Mouse (Mus musculus): ENCODE data around the gene Gm20517. TPM values are rescaled to one million over a fixed set of nuclear protein-coding genes. Genes with fewer than 3 reads are reported as not detected.
"Not testable (repeated sequence)": the region's sequence is repeated elsewhere in the genome, so short reads cannot be mapped to it uniquely, and the experiment has no call there.

Gene Gm20517
- polyA plus RNA-seq, 1 experiment from 2014 or later: 3.8 TPM

- peak overlapping the region; percentile 93 for H3K4me3 ChIP-seq (ENCODE audit: inconsistent target)
- H3K27ac ChIP-seq: peak overlapping the region; percentile 79
- no peaks in the 10 kb centered on the region for H3K36me3 ChIP-seq (ENCODE audit: inconsistent target)
- WGBS (ENCODE audit: missing documents): under 1% methylated on average over 46 of the region's 63 CpGs
- peaks cover 31% of the 10 kb centered on the region for H3K79me2 ChIP-seq (ENCODE audit: inconsistent target)
Observed at GRCm38 (mm10) chr17:47593215-47593853, 18.1 kb upstream of the Gm20517 start.

GRCm38 (mm10) chr17:47593854-47594182, 17.6 kb upstream of the Gm20517 start:
- no peaks in the 10 kb centered on the region for H3K36me3 ChIP-seq (ENCODE audit: inconsistent target)
- peak overlapping the region; percentile 93 for H3K4me3 ChIP-seq (ENCODE audit: inconsistent target)
- H3K79me2 ChIP-seq (ENCODE audit: inconsistent target): peaks cover 31% of the 10 kb centered on the region
- H3K27ac ChIP-seq: peak overlapping the region; percentile 79
- WGBS (ENCODE audit: missing documents): 1% methylated on average over 13 of the region's 13 CpGs

- Histone ChIP-seq H3K79me2 (ENCODE audit: inconsistent target) (peaks cover 31% of the 10 kb centered on the region), H3K4me3 (ENCODE audit: inconsistent target) (peak overlapping the region; percentile 93), H3K27ac (peak overlapping the region; percentile 79), H3K36me3 (ENCODE audit: inconsistent target) (no peaks in the 10 kb centered on the region)
- WGBS (ENCODE audit: missing documents): 3% methylated on average over 41 of the region's 43 CpGs
Observed at GRCm38 (mm10) chr17:47594183-47594968, 17.0 kb upstream of the Gm20517 start.

GRCm38 (mm10) chr17:47594969-47595247, 16.5 kb upstream of the Gm20517 start:
- 14% methylated on average over 7 of the region's 9 CpGs for WGBS (ENCODE audit: missing documents)
- H3K79me2 ChIP-seq (ENCODE audit: inconsistent target): peaks cover 31% of the 10 kb centered on the region
- H3K36me3 ChIP-seq (ENCODE audit: inconsistent target): no peaks in the 10 kb centered on the region
- H3K4me3 ChIP-seq (ENCODE audit: inconsistent target): peak overlapping the region; percentile 93
- H3K27ac ChIP-seq: peak overlapping the region; percentile 79

GRCm38 (mm10) chr17:47595248-47596161, 15.9 kb upstream of the Gm20517 start:
- H3K36me3 ChIP-seq (ENCODE audit: inconsistent target): no peaks in the 10 kb centered on the region

GRCm38 (mm10) chr17:47596162-47596838, 15.1 kb upstream of the Gm20517 start:
- Histone ChIP-seq H3K79me2 (ENCODE audit: inconsistent target) (peaks cover 31% of the 10 kb centered on the region), H3K36me3 (ENCODE audit: inconsistent target) (no peaks in the 10 kb centered on the region), H3K27ac (peak overlapping the region; percentile 79), H3K4me3 (ENCODE audit: inconsistent target) (no peak overlapping the region; the same call in 1 of the 2 replicates)
- WGBS (ENCODE audit: missing documents): 71% methylated on average over 6 of the region's 6 CpGs

More at GRCm38 (mm10) chr17:47595248-47596161, 15.9 kb upstream of the Gm20517 start:
- H3K27ac ChIP-seq: peak overlapping the region; percentile 79
- peaks cover 31% of the 10 kb centered on the region for H3K79me2 ChIP-seq (ENCODE audit: inconsistent target)
- H3K4me3 ChIP-seq (ENCODE audit: inconsistent target): peak overlapping the region; percentile 93
- 7% methylated on average over 20 of the region's 21 CpGs for WGBS (ENCODE audit: missing documents)

- Histone ChIP-seq H3K27ac (no peak overlapping the region), H3K79me2 (ENCODE audit: inconsistent target) (peaks cover 31% of the 10 kb centered on the region), H3K4me3 (ENCODE audit: inconsistent target) (no peak overlapping the region), H3K36me3 (ENCODE audit: inconsistent target) (peaks cover 5% of the 10 kb centered on the region; the same call in 1 of the 2 replicates)
- 68% methylated on average over 5 of the region's 5 CpGs for WGBS (ENCODE audit: missing documents)
Observed at GRCm38 (mm10) chr17:47596839-47597164, 14.6 kb upstream of the Gm20517 start.

- Histone ChIP-seq H3K36me3 (ENCODE audit: inconsistent target) (peaks cover 9% of the 10 kb centered on the region; the same call in 1 of the 2 replicates), H3K79me2 (ENCODE audit: inconsistent target) (peaks cover 31% of the 10 kb centered on the region), H3K4me3 (ENCODE audit: inconsistent target) (no peak overlapping the region), H3K27ac (no peak overlapping the region)
- WGBS (ENCODE audit: missing documents): 77% methylated on average over 12 of the region's 13 CpGs
Observed at GRCm38 (mm10) chr17:47597261-47597660, 14.1 kb upstream of the Gm20517 start.

GRCm38 (mm10) chr17:47597838-47598579, 13.4 kb upstream of the Gm20517 start:
- peaks cover 13% of the 10 kb centered on the region; the same call in 1 of the 2 replicates for H3K36me3 ChIP-seq (ENCODE audit: inconsistent target)
- no peak overlapping the region for H3K27ac ChIP-seq
- 42% methylated on average over 10 of the region's 10 CpGs for WGBS (ENCODE audit: missing documents)

GRCm38 (mm10) chr17:47598580-47599304, 12.6 kb upstream of the Gm20517 start:
- 75% methylated on average over 9 of the region's 10 CpGs for WGBS (ENCODE audit: missing documents)
- H3K4me3 ChIP-seq (ENCODE audit: inconsistent target): not testable (repeated sequence)
- H3K79me2 ChIP-seq (ENCODE audit: inconsistent target): peaks cover 31% of the 10 kb centered on the region
- H3K36me3 ChIP-seq (ENCODE audit: inconsistent target): peaks cover 16% of the 10 kb centered on the region; the same call in 1 of the 2 replicates
- H3K27ac ChIP-seq: peak overlapping the region; percentile 69; the same call in 1 of the 2 replicates

More at GRCm38 (mm10) chr17:47597838-47598579, 13.4 kb upstream of the Gm20517 start:
- Histone ChIP-seq H3K4me3 (ENCODE audit: inconsistent target) (no peak overlapping the region), H3K79me2 (ENCODE audit: inconsistent target) (peaks cover 31% of the 10 kb centered on the region)

GRCm38 (mm10) chr17:47599511-47600297, 11.7 kb upstream of the Gm20517 start:
- Histone ChIP-seq H3K36me3 (ENCODE audit: inconsistent target) (peaks cover 23% of the 10 kb centered on the region; the same call in 1 of the 2 replicates), H3K27ac (peak overlapping the region; percentile 69), H3K79me2 (ENCODE audit: inconsistent target) (peaks cover 22% of the 10 kb centered on the region), H3K4me3 (ENCODE audit: inconsistent target) (no peak overlapping the region)
- WGBS (ENCODE audit: missing documents): 74% methylated on average over 10 of the region's 11 CpGs

- WGBS (ENCODE audit: missing documents): 91% methylated on average over 12 of the region's 13 CpGs
- Histone ChIP-seq H3K27ac (peak overlapping the region; percentile 69), H3K36me3 (ENCODE audit: inconsistent target) (peaks cover 23% of the 10 kb centered on the region; the same call in 1 of the 2 replicates), H3K4me3 (ENCODE audit: inconsistent target) (no peak overlapping the region), H3K79me2 (ENCODE audit: inconsistent target) (peaks cover 15% of the 10 kb centered on the region; the same call in 1 of the 2 replicates)
Observed at GRCm38 (mm10) chr17:47600601-47601388, 10.6 kb upstream of the Gm20517 start.

All from macrophage (primary cell).